Mouse (Mus musculus) layer of hippocampus, adult 9-10 months (tissue): ENCODE measurements around the gene Runx2.

Source experiments
- DNase-seq: peaks from one replicate; pipeline ENCODE4 v3.0.0; 2022; ENCODE audit warnings: low spot score

Gene Runx2

DNA sequence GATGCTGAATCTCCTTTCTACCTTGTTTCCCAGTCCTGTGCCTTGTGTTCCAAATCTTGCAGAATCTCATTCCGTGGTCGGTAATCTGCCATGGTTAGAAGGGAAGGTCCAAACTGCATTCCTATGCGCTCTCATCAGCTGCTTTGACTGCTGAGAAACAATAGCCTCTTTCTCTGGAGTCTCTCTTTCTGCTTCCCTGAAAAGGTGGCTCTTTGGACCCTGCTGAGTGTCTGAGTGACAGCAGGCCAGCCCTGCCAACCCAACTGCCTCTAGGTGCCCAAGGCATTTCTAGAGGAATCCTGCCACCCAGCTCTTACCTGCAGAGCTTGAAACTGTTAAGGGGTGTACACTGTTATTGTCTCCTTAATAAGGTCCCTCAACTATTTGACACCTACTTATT lies 226.6 kb downstream of the Runx2 start:
- no peak for DNase-seq

DNA sequence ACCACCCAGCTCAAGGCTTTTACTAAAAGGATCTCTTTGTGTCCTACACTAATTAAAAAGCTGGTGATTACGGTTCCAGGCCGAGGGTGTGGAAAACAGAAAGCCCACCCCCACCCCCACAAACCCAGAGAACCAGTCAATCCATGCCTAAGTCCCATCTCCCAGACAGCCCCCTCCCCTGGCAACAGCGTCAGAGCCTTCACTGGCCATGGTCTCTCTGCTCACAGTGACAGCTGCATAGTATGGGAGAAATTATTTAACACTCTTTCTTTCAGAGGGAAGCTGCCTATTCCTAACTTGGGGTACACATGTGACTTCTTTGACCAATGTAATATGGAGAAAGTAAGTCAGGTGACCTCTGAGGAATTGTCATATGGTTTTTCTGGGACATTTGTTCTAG lies 228.4 kb downstream of the Runx2 start:
- no peak for DNase-seq

DNA sequence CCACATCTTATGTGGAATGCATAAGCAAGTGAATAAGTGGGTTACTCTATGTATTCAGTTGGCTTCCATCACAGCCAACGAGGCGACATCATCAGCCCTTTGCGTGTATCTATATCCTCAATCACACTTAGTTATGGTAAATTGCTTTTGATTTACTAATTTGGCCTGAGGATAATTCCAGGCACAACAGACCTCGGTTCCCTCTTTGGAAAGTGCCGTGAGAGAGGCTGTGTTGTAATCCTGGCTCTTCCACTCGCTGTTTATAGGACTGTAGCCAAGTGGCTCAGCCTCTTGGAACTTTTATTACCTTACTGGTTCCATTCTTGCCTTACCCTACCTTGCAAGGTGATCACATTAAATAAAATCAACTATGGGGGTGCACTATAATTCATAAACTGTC lies 229.8 kb downstream of the Runx2 start:
- DNase-seq, result no peak

DNA sequence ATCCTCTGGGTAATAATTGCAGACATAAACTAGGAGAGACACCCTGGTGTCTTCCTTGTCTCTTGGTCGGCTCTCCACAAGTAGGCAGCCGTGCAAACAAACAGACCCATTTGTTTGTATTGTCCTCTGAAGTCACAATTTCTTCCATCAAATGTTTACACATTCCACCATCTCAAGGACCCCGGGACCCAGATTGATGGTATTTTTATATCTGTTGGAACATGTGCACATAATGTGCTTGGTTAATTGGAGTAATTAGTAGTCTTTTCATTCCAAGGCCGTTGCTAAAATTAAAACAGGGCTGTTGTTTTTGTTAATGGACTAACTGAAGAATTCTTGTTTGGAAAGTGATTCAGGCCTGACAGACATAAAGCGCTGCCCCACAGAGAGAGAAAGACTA lies 236.8 kb downstream of the Runx2 start:
- DNase-seq, result no peak

GRCm38 (mm10) chr17:44570899-44571298 lies 243.7 kb downstream of the Runx2 start:
- no peak for DNase-seq

- DNase-seq, result no peak
Measured at GRCm38 (mm10) chr17:44569020-44569621, 245.5 kb downstream of the Runx2 start.

GRCm38 (mm10) chr17:44566992-44567391 lies 247.6 kb downstream of the Runx2 start:
- DNase-seq, result no peak

DNA sequence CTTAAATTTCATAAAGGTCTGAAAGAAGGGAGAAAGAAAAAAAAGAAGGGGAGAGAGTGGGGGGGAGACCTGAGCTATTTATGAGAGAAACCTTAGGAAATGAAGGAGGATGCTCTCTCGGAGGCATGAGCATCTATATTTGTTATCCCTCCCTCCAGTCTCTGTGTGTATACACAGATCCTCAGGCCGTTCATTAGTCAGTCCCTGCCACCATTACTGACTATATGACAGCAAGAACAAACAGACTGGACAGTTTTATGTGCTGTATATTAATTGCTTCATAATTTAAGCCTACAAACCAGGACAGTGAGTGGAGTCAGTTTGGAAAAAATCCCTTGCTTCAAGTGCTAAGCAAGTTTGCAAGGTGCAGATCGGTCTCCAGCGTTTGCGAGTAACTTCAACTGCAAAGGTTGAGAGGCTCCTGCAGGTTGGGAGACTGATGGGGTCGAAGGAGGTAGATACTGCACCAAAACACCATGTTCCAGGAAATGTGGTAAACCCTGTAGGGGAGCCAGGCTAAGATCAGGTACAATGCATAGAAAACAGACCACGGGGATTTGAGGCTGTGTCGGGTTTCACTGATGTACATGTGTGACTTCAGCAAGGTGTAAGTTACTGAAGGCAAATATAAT lies 248.6 kb downstream of the Runx2 start:
- DNase-seq, result no peak

- DNase-seq, result no peak
Measured at GRCm38 (mm10) chr17:44565311-44565831, 249.2 kb downstream of the Runx2 start.

- DNase-seq, result no peak
Measured at GRCm38 (mm10) chr17:44564611-44565198, 249.9 kb downstream of the Runx2 start.

- DNase-seq, result no peak
Measured at GRCm38 (mm10) chr17:44560016-44560415, 254.6 kb downstream of the Runx2 start.

DNA sequence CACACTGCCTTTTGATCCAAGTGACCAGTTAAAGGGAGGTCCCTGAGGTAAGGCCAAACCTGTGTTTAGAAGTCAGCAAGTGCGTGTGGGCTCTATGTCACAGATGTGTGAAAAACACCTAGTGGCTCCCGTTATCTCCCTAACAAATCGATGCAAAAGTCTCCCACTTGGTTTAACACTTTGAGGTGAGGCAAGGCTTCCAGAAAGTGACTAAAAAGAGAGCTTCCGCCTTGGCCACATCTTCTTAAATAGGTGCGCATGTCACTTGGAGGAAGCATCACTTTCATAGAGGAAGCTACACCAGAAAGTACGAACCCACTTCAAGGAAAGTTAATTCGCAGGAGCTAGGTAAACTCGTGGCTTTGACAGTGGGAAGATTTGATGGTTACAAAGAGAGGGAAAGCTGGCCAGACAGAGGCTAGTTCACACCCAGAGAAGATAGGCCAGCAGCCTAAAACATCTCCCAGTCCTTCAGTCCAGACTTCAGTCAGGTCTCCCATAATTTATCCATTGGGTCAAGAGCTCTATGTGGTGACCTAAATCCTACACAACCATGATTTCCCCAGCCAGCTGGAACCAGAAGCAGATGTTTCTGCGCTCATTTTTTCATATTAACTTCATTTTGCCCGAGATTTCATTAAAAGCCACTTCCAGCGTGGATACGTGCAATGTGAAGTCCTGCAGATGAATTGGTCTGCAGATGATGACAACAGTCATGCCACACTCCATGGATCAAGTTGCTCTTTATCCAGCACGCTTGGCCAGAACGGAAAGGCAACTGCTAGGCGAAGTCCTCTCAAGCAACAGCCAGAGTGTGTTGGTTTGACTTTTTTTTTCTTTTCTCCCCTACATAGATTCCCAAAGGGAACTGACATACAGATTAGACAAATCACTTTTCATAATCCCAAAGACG lies 257.1 kb downstream of the Runx2 start:
- no peak for DNase-seq

DNA sequence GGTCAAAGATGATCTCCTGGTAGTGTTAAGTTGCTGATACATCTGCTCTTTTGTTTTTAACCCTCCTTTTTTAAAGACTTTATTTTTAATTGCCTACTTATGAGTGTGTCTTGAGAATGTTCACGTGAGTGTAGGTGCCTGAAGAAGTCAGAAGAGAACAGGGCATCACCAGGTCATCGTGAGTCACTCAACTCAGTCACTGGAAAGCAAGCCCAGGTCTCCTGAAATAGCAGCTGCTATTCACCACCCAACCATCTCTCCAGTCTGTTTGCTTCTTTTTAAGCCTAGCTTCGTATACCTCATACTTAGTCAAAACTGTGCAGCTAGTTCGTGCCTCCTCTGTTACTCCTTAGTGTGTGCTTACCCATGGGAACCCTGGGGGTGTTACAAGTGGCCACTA lies 259.7 kb downstream of the Runx2 start:
- no peak for DNase-seq

- no peak for DNase-seq
Measured at GRCm38 (mm10) chr17:44549551-44549950, 265.0 kb downstream of the Runx2 start.

GRCm38 (mm10) chr17:44547922-44548321 lies 266.7 kb downstream of the Runx2 start:
- DNase-seq, result no peak

DNA sequence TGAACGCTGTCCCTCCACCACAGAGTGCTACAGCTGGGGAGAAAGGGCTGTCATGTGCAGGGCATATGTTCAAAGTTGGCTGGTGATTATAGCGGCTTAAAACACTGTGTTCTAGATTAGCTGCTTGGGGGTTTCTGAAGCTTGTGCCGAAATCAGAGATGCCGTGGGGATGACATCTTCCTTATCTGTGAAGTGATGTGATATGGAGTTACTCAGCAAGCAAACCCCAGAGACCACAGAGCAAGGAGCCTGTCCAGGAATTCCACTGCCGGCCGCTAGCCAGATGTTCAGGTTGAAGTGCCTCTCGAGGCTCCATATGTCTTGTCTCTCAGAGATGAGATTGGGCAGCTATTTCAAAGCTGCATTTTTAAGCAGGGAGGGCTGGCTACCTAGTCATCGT lies 267.8 kb downstream of the Runx2 start:
- no peak for DNase-seq

- no peak for DNase-seq
Measured at GRCm38 (mm10) chr17:44545141-44545813, 269.3 kb downstream of the Runx2 start.

- DNase-seq, result no peak
Measured at GRCm38 (mm10) chr17:44542706-44543105, 271.9 kb downstream of the Runx2 start.

DNA sequence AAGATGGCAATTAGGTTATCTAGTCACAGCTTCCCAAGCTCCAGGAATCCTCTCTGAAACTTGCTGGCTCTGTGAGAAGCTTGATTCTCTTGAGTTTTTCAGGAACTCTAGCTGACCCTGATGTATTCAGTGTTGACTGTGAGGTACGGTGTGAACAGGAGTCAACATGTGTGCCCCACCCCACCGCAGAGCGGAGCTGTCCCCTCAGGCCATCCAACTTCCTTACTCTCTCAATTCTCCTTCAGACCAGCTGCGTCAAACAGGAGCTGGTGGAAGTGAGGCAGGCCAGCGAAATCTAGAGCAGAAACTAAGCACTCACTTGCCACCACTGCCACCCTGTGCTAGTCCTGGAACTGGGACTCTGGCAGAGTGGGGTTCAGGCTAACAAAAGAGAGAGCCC lies 273.9 kb downstream of the Runx2 start:
- no peak for DNase-seq

- no peak for DNase-seq
Measured at GRCm38 (mm10) chr17:44538921-44539320, 275.7 kb downstream of the Runx2 start.

GRCm38 (mm10) chr17:44530000-44530399 lies 284.6 kb downstream of the Runx2 start:
- no peak for DNase-seq

DNA sequence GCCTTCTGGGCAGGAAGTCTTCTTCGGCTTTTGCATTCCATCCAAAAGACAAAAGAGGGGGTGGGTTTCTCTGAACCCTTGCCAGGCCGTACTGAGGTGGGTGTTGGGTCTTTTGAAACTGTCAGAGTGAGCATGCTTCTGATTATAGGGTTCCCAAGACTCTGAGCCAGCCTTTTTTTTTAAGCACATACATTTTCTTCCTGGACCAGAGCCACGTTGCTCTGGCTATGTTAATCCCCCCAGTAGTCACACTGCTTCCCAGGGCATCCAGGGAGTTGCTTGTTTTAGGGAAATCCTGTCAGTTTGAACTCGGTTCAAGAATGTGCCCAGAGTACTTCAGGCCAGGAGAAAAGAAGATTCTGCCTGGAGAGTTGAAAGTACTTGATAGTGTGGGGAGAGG lies 286.0 kb downstream of the Runx2 start:
- no peak for DNase-seq
